Mouse (Mus musculus) embryonic fibroblast, embryonic 13.5 days (primary cell): ENCODE results near the gene Cryzl1. TPM values are rescaled to one million over a fixed set of nuclear protein-coding genes. Genes with fewer than 3 reads are reported as not detected.

ENCODE experiments used
- H3K27ac ChIP-seq: 2 replicates; pipeline ENCODE4 v1.5.1; 2012; ENCODE audit warnings: low read length, control low read depth, inconsistent platforms; ENCODE audit not compliant: insufficient read depth
- H3K4me1 ChIP-seq: 2 replicates; pipeline ENCODE4 v1.6.1; 2011; ENCODE audit warnings: low read length; ENCODE audit not compliant: control insufficient read depth, insufficient read depth
- H3K4me3 ChIP-seq: 2 replicates; pipeline ENCODE4 v1.5.1; 2011; ENCODE audit warnings: mild to moderate bottlenecking, control low read depth, low read length; ENCODE audit not compliant: insufficient read depth
- CTCF ChIP-seq: IDR thresholded peaks from 2 replicates; pipeline ENCODE4 v1.5.1; 2011; ENCODE audit warnings: mild to moderate bottlenecking, control low read depth, low read length, moderate library complexity, borderline replicate concordance; ENCODE audit not compliant: insufficient read depth
- POLR2A ChIP-seq: IDR thresholded peaks from 2 replicates; pipeline ENCODE4 v1.6.1; 2011; ENCODE audit warnings: low read depth, mild to moderate bottlenecking, control low read depth, low read length, moderate library complexity
- polyA plus RNA-seq: library from polyadenylated mRNA; stranded (reverse); fragments of >200 nt; gene quantifications from 2 replicates; pipeline ENCODE4 v1.2.4, GENCODE M21; 2011; ENCODE audit warnings: low read depth; ENCODE audit not compliant: missing spikeins, insufficient read length

The Cryzl1 gene
- polyA plus RNA-seq, 1 experiment: 68.6 TPM

DNA sequence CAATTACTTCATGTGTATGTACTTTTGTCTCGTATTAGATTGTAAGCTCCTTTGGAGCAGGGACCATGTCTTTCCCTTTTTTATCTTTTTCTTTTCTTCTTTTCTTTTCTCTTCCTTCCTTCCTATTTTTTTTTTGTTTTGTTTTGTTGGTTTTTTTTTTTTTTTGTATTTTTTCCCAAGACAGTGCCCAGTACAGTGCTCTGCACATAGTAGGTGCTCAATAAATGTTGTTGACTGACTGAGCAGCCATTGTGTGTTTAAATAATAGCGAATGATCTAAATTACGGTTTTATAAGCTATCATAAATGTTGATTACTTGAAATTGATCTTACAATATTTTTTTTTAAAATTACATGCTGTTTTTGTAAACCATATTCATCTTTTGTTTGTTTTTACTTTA, 65.0 kb downstream of the Cryzl1 start:
- TF ChIP-seq CTCF (no peak), POLR2A (no peak)
- Histone ChIP-seq H3K27ac (no peak overlapping the region), H3K4me3 (no peak overlapping the region), H3K4me1 (no peaks in the 10 kb centered on the region)

DNA sequence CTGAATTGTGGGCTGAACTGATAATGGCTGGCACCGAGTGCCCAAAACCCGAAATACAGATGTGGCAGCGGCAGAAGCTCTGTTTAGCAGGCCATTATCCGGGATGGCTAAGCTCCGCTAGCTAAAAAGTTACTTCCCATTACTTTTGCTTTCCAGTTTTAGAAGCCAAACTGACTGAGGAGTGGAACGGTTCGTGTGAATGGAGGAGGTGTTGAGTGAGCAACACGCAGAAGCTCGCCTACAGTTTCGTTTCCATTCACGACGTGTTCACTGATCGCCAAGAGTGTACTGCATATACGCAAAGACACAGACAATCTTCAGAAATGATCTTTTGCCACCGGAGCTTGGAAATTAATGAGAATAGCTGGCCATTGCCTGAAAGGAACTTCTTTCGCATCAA, 66.4 kb downstream of the Cryzl1 start:
- Histone ChIP-seq H3K4me3 (no peak overlapping the region), H3K4me1 (no peaks in the 10 kb centered on the region), H3K27ac (no peak overlapping the region)
- TF ChIP-seq CTCF (no peak), POLR2A (no peak)

DNA sequence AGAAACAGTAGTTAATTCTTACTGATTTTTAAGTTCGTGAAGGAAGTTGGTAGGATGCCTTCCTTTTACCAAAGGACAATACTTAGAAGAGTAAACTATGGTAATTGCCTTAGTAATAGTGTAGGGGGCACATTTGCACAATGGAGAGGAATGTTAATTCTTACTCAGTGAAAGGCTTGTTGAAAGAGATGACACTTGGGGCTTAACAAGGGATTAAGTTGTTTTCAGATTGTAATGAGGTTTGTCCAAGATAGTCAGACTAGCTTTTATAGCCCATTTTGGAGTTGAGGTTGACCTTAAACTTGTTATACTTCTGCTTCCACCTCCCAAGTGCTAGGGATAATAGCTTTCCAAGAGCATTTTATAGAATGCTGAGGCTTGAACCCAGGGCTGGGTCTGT, 67.4 kb downstream of the Cryzl1 start:
- no peak overlapping the region for H3K27ac ChIP-seq
- no peak overlapping the region for H3K4me3 ChIP-seq
- TF ChIP-seq POLR2A: no peak
- TF ChIP-seq CTCF: no peak
- no peaks in the 10 kb centered on the region for H3K4me1 ChIP-seq

DNA sequence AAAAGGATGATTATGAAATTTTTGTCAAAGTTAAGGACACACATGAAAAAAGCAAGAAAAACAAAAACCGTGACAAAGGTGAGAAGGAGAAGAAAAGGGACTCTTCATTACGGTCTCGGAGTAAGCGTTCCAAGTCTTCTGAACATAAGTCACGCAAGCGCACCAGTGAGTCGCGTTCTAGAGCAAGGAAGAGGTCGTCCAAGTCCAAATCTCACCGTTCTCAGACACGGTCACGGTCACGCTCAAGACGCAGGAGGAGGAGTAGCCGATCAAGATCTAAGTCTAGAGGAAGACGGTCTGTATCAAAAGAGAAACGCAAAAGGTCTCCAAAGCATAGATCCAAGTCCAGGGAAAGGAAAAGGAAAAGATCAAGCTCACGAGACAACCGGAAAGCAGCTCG, 69.0 kb downstream of the Cryzl1 start:
- Histone ChIP-seq H3K27ac (no peak overlapping the region), H3K4me3 (no peak overlapping the region), H3K4me1 (no peaks in the 10 kb centered on the region)
- TF ChIP-seq POLR2A: no peak
- no peak for TF ChIP-seq CTCF

DNA sequence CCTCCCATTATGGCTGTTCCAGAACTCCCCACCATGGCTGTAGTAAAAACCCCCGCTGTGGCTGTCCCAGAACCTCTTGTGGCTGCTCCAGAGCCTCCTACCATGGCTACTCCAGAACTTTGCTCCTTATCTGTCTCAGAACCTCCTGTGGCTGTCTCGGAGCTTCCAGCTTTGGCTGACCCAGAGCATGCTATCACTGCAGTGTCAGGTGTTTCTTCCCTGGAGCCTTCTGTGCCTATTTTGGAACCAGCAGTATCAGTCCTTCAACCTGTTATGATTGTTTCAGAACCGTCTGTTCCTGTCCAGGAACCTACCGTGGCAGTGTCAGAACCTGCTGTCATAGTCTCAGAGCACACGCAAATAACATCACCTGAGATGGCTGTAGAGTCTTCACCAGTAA, 70.3 kb downstream of the Cryzl1 start:
- TF ChIP-seq POLR2A (no peak), CTCF (no peak)
- no peaks in the 10 kb centered on the region for H3K4me1 ChIP-seq
- no peak overlapping the region for H3K27ac ChIP-seq
- H3K4me3 ChIP-seq: no peak overlapping the region

DNA sequence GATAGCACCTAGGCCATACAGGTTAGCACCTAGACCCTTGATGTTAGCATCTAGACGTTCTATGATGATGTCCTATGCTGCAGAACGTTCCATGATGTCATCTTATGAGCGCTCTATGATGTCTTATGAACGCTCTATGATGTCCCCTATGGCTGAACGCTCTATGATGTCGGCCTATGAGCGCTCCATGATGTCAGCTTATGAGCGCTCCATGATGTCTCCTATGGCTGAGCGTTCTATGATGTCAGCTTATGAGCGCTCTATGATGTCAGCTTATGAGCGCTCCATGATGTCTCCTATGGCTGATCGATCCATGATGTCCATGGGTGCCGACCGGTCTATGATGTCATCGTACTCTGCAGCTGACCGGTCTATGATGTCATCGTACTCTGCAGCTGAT, 71.5 kb downstream of the Cryzl1 start:
- Histone ChIP-seq H3K4me1 (no peaks in the 10 kb centered on the region), H3K27ac (no peak overlapping the region), H3K4me3 (no peak overlapping the region)
- no peak for TF ChIP-seq CTCF
- no peak for TF ChIP-seq POLR2A

DNA sequence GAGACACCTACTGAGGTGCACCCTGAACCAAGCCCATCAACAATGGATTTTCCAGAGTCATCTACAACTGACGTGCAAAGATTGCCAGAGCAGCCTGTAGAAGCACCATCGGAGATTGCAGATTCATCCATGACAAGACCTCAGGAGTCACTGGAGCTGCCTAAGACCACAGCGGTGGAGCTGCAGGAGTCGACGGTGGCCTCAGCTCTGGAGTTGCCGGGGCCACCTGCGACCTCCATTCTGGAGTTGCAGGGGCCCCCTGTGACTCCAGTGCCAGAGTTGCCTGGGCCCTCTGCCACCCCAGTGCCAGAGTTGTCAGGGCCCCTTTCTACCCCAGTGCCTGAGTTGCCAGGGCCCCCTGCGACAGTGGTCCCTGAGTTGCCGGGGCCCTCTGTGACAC, 73.5 kb downstream of the Cryzl1 start:
- TF ChIP-seq CTCF: no peak
- TF ChIP-seq POLR2A: no peak
- no peak overlapping the region for H3K4me3 ChIP-seq
- no peak overlapping the region for H3K27ac ChIP-seq
- no peaks in the 10 kb centered on the region for H3K4me1 ChIP-seq

DNA sequence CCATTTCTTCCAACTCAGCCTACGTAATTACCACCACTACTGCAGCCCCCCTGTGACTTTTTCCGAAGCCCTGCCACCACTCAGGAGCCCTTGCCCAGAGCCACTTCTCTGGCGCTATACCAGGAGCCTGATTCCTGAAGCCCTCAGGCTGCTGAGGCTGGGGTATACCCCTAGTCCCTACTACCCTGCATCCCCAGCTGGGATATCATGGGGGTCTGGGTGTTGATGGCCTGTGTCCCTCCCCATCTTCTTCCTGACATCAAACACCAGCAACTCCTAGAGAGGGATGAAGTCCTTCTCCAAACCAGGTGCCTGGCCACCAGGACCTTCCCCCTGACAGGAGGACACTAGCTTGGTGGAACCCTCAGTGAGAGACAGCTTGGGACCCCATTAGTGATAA, 76.6 kb downstream of the Cryzl1 start:
- TF ChIP-seq POLR2A (no peak), CTCF (no peak)
- Histone ChIP-seq H3K27ac (no peak overlapping the region), H3K4me1 (no peaks in the 10 kb centered on the region), H3K4me3 (no peak overlapping the region)

DNA sequence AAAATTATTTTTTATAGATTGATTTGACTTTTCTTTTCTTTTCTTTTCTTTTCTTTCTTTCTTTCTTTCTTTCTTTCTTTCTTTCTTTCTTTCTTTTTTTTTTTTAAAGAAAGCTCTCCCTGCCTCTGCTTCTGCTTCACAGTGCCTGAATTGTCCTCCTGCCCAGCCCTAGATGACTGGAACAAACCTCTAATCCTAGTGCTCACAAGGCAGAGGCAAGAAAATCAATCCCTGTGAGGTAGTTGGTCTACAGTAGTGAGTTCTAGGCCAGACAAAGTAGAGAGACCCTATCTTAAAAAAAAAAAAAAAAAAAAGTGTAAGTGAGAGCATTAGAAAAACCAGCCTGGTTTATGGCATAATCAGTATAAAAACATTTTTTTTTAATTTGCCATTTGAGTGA, 79.0 kb downstream of the Cryzl1 start:
- TF ChIP-seq POLR2A (no peak), CTCF (no peak)
- Histone ChIP-seq H3K4me3 (peak overlapping the region; percentile 47), H3K4me1 (no peaks in the 10 kb centered on the region), H3K27ac (no peak overlapping the region)

DNA sequence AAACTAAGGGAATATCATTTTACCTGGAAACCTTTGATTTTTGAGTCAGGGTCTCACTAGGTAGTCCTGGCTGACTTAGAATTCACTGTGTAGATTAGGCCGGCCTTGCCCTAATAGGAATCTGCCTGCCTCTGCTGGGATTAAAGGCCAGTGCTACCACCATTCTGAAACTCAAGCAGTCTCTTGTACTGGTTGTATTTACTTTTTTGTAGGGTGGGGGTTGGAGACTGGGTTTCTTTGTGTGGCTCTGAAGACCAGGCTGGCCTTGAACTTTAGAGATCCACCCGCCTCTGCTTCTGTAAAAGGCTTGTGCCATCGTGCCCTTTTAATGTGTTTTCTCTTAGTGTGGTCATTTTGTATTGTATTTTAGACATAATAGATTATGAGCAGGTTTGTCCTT, 79.5 kb downstream of the Cryzl1 start:
- TF ChIP-seq POLR2A (no peak), CTCF (no peak)
- H3K27ac ChIP-seq: no peak overlapping the region
- no peaks in the 10 kb centered on the region for H3K4me1 ChIP-seq
- H3K4me3 ChIP-seq: peak overlapping the region; percentile 72

DNA sequence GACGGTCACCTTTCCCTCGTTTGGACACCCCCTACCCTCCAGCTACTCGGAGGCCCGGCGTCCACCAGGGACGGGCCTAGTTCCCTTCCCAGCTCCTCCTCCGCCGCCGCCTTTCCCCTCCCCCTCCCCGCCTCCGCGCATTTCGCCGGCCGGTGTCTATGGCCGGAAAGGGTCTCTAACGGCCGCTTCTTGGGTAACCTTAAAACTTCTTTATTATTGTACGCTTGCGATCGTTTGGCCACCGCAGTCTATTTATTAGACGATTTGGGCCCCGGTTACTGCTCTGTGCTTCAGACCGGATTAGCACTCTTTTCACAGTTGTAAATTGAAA, 80.6 kb downstream of the Cryzl1 start:
- H3K4me1 ChIP-seq: no peaks in the 10 kb centered on the region
- peak overlapping the region; percentile 98 for H3K4me3 ChIP-seq
- no peak for TF ChIP-seq CTCF
- TF ChIP-seq POLR2A: peak; percentile 49
- peak overlapping the region; percentile 88; the same call in 1 of the 2 replicates for H3K27ac ChIP-seq
